Mouse (Mus musculus): Measurements from ENCODE around the gene Hs3st3b1. TPM values are rescaled to one million over a fixed set of nuclear protein-coding genes. Genes with fewer than 3 reads are reported as not detected.

Gene Hs3st3b1
- polyA plus RNA-seq, 1 experiment from 2014 or later = 34.0 TPM

- no peak for ATAC-seq (ENCODE audit: low FRiP score, low TSS enrichment)
- peaks cover 35% of the 10 kb centered on the region for H3K27me3 ChIP-seq (ENCODE audit: control insufficient read depth, insufficient read depth, low read length)
- H3K9me3 ChIP-seq (ENCODE audit: control insufficient read depth, low read length) = no peaks in the 10 kb centered on the region
- peak overlapping the region; percentile 60; the same call in 1 of the 2 replicates for H3K27ac ChIP-seq (ENCODE audit: low read depth, low read length)
- H3K9ac ChIP-seq (ENCODE audit: low read depth, low read length) = peak overlapping the region; percentile 78
- no peaks in the 10 kb centered on the region for H3K36me3 ChIP-seq (ENCODE audit: control insufficient read depth, insufficient read depth, low read length)
- H3K4me3 ChIP-seq (ENCODE audit: low read length) = peak overlapping the region; percentile 63
- 17% methylated on average over 17 of the region's 17 CpGs for WGBS
- peak overlapping the region; percentile 84 for H3K4me2 ChIP-seq (replicated peaks; ENCODE audit: low read depth, low read length)
- peaks cover 37% of the 10 kb centered on the region for H3K4me1 ChIP-seq (ENCODE audit: control insufficient read depth, insufficient read depth, low read length)
Observed at GRCm38 (mm10) chr11:63918321-63919105, 3.6 kb downstream of the Hs3st3b1 start.

GRCm38 (mm10) chr11:63917561-63917960 is 4.5 kb downstream of the Hs3st3b1 start:
- Histone ChIP-seq H3K27me3 (ENCODE audit: control insufficient read depth, insufficient read depth, low read length) (peaks cover 30% of the 10 kb centered on the region), H3K4me1 (ENCODE audit: control insufficient read depth, insufficient read depth, low read length) (peaks cover 33% of the 10 kb centered on the region), H3K9ac (ENCODE audit: low read depth, low read length) (no peak overlapping the region), H3K27ac (ENCODE audit: low read depth, low read length) (no peak overlapping the region), H3K4me3 (ENCODE audit: low read length) (peak overlapping the region; percentile 22; the same call in 1 of the 2 replicates), H3K9me3 (ENCODE audit: control insufficient read depth, low read length) (no peaks in the 10 kb centered on the region), H3K36me3 (ENCODE audit: control insufficient read depth, insufficient read depth, low read length) (no peaks in the 10 kb centered on the region), H3K4me2 (replicated peaks; ENCODE audit: low read depth, low read length) (peak overlapping the region; percentile 84)
- ATAC-seq (ENCODE audit: low FRiP score, low TSS enrichment) = no peak
- 9% methylated on average over 6 of the region's 6 CpGs for WGBS

- Histone ChIP-seq H3K9ac (ENCODE audit: low read depth, low read length) (0 out of 2 replicates have a peak overlapping the region, but pooled peaks have one; percentile 4), H3K4me1 (ENCODE audit: control insufficient read depth, insufficient read depth, low read length) (peaks cover 28% of the 10 kb centered on the region), H3K27ac (ENCODE audit: low read depth, low read length) (no peak overlapping the region), H3K27me3 (ENCODE audit: control insufficient read depth, insufficient read depth, low read length) (peaks cover 16% of the 10 kb centered on the region; the same call in 1 of the 2 replicates), H3K4me3 (ENCODE audit: low read length) (peak overlapping the region; percentile 29), H3K4me2 (replicated peaks; ENCODE audit: low read depth, low read length) (peak overlapping the region; percentile 51), H3K9me3 (ENCODE audit: control insufficient read depth, low read length) (no peaks in the 10 kb centered on the region), H3K36me3 (ENCODE audit: control insufficient read depth, insufficient read depth, low read length) (no peaks in the 10 kb centered on the region)
- 1% methylated on average over 20 of the region's 20 CpGs for WGBS
- ATAC-seq (ENCODE audit: low FRiP score, low TSS enrichment) = peak; percentile 71; the same call in 1 of the 2 replicates
Observed at GRCm38 (mm10) chr11:63914388-63914787, 7.7 kb downstream of the Hs3st3b1 start.

- no peak overlapping the region for H3K27ac ChIP-seq (ENCODE audit: low read depth, low read length)
- H3K4me1 ChIP-seq (ENCODE audit: control insufficient read depth, insufficient read depth, low read length) = peaks cover 25% of the 10 kb centered on the region
- peaks cover 13% of the 10 kb centered on the region; the same call in 1 of the 2 replicates for H3K27me3 ChIP-seq (ENCODE audit: control insufficient read depth, insufficient read depth, low read length)
- H3K4me3 ChIP-seq (ENCODE audit: low read length) = peak overlapping the region; percentile 29
- no peaks in the 10 kb centered on the region for H3K36me3 ChIP-seq (ENCODE audit: control insufficient read depth, insufficient read depth, low read length)
- 25% methylated on average over 4 of the region's 4 CpGs for WGBS
- no peaks in the 10 kb centered on the region for H3K9me3 ChIP-seq (ENCODE audit: control insufficient read depth, low read length)
- 0 out of 2 replicates have a peak overlapping the region, but pooled peaks have one; percentile 4 for H3K9ac ChIP-seq (ENCODE audit: low read depth, low read length)
- H3K4me2 ChIP-seq (replicated peaks; ENCODE audit: low read depth, low read length) = peak overlapping the region; percentile 51
- ATAC-seq (ENCODE audit: low FRiP score, low TSS enrichment) = no peak
Observed at GRCm38 (mm10) chr11:63913936-63914335, 8.2 kb downstream of the Hs3st3b1 start.

- H3K4me2 ChIP-seq (replicated peaks; ENCODE audit: low read depth, low read length) = no peak overlapping the region
- H3K27me3 ChIP-seq (ENCODE audit: control insufficient read depth, insufficient read depth, low read length) = peaks cover 21% of the 10 kb centered on the region; the same call in 1 of the 2 replicates
- H3K9me3 ChIP-seq (ENCODE audit: control insufficient read depth, low read length) = no peaks in the 10 kb centered on the region
- no peak overlapping the region for H3K4me3 ChIP-seq (ENCODE audit: low read length)
- H3K27ac ChIP-seq (ENCODE audit: low read depth, low read length) = no peak overlapping the region
- WGBS = 46% methylated on average over 5 of the region's 5 CpGs
- peaks cover 33% of the 10 kb centered on the region for H3K4me1 ChIP-seq (ENCODE audit: control insufficient read depth, insufficient read depth, low read length)
- H3K9ac ChIP-seq (ENCODE audit: low read depth, low read length) = no peak overlapping the region
- H3K36me3 ChIP-seq (ENCODE audit: control insufficient read depth, insufficient read depth, low read length) = no peaks in the 10 kb centered on the region
- ATAC-seq (ENCODE audit: low FRiP score, low TSS enrichment) = no peak
Observed at GRCm38 (mm10) chr11:63911001-63911400, 11.1 kb downstream of the Hs3st3b1 start.

GRCm38 (mm10) chr11:63909961-63910360 is 12.1 kb downstream of the Hs3st3b1 start:
- no peak for ATAC-seq (ENCODE audit: low FRiP score, low TSS enrichment)
- Histone ChIP-seq H3K4me3 (ENCODE audit: low read length) (no peak overlapping the region), H3K27me3 (ENCODE audit: control insufficient read depth, insufficient read depth, low read length) (peaks cover 31% of the 10 kb centered on the region; the same call in 1 of the 2 replicates), H3K4me2 (replicated peaks; ENCODE audit: low read depth, low read length) (no peak overlapping the region), H3K9me3 (ENCODE audit: control insufficient read depth, low read length) (no peaks in the 10 kb centered on the region), H3K27ac (ENCODE audit: low read depth, low read length) (no peak overlapping the region), H3K4me1 (ENCODE audit: control insufficient read depth, insufficient read depth, low read length) (peaks cover 33% of the 10 kb centered on the region), H3K36me3 (ENCODE audit: control insufficient read depth, insufficient read depth, low read length) (no peaks in the 10 kb centered on the region), H3K9ac (ENCODE audit: low read depth, low read length) (no peak overlapping the region)
- 86% methylated on average over 4 of the region's 4 CpGs for WGBS

GRCm38 (mm10) chr11:63908500-63908899 is 13.6 kb downstream of the Hs3st3b1 start:
- no peak overlapping the region for H3K4me3 ChIP-seq (ENCODE audit: low read length)
- H3K9ac ChIP-seq (ENCODE audit: low read depth, low read length) = no peak overlapping the region
- no peak for ATAC-seq (ENCODE audit: low FRiP score, low TSS enrichment)
- H3K36me3 ChIP-seq (ENCODE audit: control insufficient read depth, insufficient read depth, low read length) = no peaks in the 10 kb centered on the region
- 75% methylated on average over 4 of the region's 4 CpGs for WGBS
- no peak overlapping the region for H3K4me2 ChIP-seq (replicated peaks; ENCODE audit: low read depth, low read length)
- H3K4me1 ChIP-seq (ENCODE audit: control insufficient read depth, insufficient read depth, low read length) = peaks cover 25% of the 10 kb centered on the region; the same call in 1 of the 2 replicates
- no peak overlapping the region for H3K27ac ChIP-seq (ENCODE audit: low read depth, low read length)
- H3K27me3 ChIP-seq (ENCODE audit: control insufficient read depth, insufficient read depth, low read length) = peaks cover 26% of the 10 kb centered on the region; the same call in 1 of the 2 replicates
- no peaks in the 10 kb centered on the region for H3K9me3 ChIP-seq (ENCODE audit: control insufficient read depth, low read length)

GRCm38 (mm10) chr11:63906552-63907353 is 15.3 kb downstream of the Hs3st3b1 start:
- no peaks in the 10 kb centered on the region for H3K36me3 ChIP-seq (ENCODE audit: control insufficient read depth, insufficient read depth, low read length)
- WGBS = 40% methylated on average over 9 of the region's 9 CpGs
- H3K4me1 ChIP-seq (ENCODE audit: control insufficient read depth, insufficient read depth, low read length) = peaks cover 25% of the 10 kb centered on the region; the same call in 1 of the 2 replicates
- H3K9ac ChIP-seq (ENCODE audit: low read depth, low read length) = no peak overlapping the region
- H3K4me3 ChIP-seq (ENCODE audit: low read length) = no peak overlapping the region
- H3K9me3 ChIP-seq (ENCODE audit: control insufficient read depth, low read length) = no peaks in the 10 kb centered on the region
- H3K4me2 ChIP-seq (replicated peaks; ENCODE audit: low read depth, low read length) = no peak overlapping the region
- ATAC-seq (ENCODE audit: low FRiP score, low TSS enrichment) = peak; percentile 76
- peaks cover 25% of the 10 kb centered on the region; the same call in 1 of the 2 replicates for H3K27me3 ChIP-seq (ENCODE audit: control insufficient read depth, insufficient read depth, low read length)
- no peak overlapping the region for H3K27ac ChIP-seq (ENCODE audit: low read depth, low read length)
